Mouse (Mus musculus): ENCODE results near the gene Ifitm6. TPM values are rescaled to one million over a fixed set of nuclear protein-coding genes. Genes with fewer than 3 reads are reported as not detected.
"Not testable (repeated sequence)": the region's sequence is repeated elsewhere in the genome, so short reads cannot be mapped to it uniquely, and the experiment has no call there.

Gene Ifitm6
- not detected for total RNA-seq (2021)
- long read RNA-seq, experiment 1 = 0 reads
- long read RNA-seq, experiment 2, partial matches to known transcripts = 0 of 1 reads
- long read RNA-seq, experiment 2, other reads (novel, unspliced or antisense) = 1 of 1 reads

DNA sequence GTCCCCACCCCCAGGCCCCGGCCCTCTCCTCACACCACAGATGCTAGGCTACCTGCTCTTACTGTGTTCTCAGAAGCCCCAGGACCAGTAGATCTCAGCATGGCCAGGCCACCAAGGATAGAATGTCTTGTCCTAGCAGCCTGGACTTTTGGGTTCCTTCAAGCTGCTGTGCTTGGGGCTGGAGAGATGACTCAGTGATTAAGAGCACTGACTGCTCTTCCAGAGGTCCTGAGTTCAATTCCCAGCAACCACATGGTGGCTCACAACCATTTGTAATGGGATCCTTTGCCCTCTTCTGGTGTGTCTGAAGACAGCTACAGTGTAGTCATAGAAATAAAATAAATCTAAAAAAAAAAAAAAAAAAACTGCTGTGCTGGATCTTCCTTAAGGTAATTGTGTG is at the start of gene Ifitm6:
TSS of gene Ifitm6 (minus strand) at position 101 of the 400 bp plus-strand sequence.
- not testable (repeated sequence) for DNase-seq (ENCODE audit: low spot score in 2 of 2)

DNA sequence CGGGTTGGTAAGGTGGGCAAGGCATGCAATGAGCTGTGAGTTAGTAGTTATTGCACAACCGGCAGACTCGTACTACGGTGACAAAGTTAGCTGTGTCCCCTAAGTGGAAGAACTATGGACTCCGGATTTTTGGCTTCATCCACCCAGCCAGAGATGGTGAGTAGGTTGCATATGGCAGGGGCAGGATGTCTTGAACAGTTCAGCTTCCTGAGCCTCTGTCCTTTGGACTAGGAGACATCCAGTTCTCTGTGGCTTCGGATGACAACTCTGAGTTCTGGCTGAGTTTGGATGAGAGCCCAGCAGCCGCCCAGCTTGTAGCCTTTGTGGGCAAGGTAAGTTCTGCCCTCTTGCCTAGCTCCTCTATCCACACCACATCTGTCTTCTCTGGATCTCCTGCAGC is 46.9 kb upstream of the Ifitm6 start:
- no peak for DNase-seq (ENCODE audit: low spot score in 2 of 2)

DNA sequence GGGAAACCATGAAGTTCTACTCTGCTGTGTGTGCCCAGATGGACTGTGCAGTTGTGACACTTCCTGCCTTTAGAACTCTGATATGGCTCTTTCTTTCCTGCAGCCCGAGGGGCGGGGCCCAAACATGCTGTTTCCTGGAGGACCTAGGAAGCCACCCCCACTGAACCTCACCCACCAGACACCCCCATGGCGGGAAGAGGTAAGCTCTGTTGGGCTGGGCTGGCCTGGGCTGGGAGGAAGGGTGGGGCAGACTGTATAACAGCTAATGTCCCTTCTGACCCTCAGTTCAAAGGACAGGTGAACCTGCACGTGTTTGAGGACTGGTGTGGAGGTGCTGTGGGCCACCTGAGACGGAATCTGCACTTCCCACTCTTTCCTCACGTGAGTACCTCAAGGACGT is 46.5 kb upstream of the Ifitm6 start:
- no peak for DNase-seq (ENCODE audit: low spot score in 2 of 2)

GRCm38 (mm10) chr7:141063353-141063752 is 45.6 kb upstream of the Ifitm6 start:
- DNase-seq (ENCODE audit: low spot score in 2 of 2) = no peak

DNA sequence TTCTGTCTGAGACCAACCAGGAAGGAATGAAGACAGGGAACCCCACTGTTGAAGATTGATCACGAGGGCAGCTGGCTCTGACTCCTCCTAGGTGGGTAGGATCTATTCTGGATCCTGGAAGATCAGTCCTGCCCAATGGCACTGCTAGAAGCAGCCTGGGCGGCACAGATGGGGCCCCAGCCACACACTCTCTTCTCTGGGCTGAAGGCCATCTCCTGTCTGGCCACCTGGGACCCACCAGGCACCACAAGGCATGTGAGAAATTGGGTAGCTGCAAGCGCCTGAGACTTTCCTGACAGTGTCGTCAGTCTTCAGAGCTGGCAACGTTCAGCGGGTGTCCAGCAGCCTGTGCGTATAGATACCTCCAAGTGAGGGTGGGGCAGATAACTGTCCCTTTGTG is 44.8 kb upstream of the Ifitm6 start:
- DNase-seq (ENCODE audit: low spot score in 2 of 2) = peak in 1 of 2 experiments; percentile 34

DNA sequence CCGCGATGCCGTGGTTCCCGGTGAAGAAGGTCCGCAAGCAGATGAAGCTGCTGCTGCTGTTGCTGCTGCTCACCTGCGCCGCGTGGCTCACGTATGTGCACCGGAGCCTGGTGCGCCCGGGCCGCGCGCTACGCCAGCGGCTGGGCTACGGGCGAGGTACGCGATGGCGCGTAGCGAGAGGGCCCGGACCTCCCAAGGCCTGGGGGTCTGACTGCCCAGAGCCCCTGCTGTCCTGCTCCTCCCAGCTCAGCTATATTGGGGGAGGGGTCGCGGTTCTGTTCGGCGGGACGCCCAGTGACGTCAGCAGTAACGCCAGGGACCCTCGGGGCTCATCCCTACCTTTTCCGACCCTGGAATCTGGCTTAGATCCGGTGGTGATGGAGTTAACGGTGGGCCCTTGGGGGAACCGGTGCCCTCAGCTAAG is 43.6 kb upstream of the Ifitm6 start:
- DNase-seq (ENCODE audit: low spot score in 2 of 2) = peak in 1 of 2 experiments; percentile 41

GRCm38 (mm10) chr7:141060426-141061242 is 42.9 kb upstream of the Ifitm6 start, which contains the start of gene B4galnt4:
TSS of gene B4galnt4 (plus strand) at chr7:141061104.
- DNase-seq (ENCODE audit: low spot score in 2 of 2) = peak; percentile 89 to 94

- DNase-seq (ENCODE audit: low spot score in 2 of 2) = no peak
These were observed 42.2 kb upstream of the Ifitm6 start for GRCm38 (mm10) chr7:141059929-141060328.

- no peak for DNase-seq (ENCODE audit: low spot score in 2 of 2)
These were observed 41.0 kb upstream of the Ifitm6 start for GRCm38 (mm10) chr7:141058601-141059341.

DNA sequence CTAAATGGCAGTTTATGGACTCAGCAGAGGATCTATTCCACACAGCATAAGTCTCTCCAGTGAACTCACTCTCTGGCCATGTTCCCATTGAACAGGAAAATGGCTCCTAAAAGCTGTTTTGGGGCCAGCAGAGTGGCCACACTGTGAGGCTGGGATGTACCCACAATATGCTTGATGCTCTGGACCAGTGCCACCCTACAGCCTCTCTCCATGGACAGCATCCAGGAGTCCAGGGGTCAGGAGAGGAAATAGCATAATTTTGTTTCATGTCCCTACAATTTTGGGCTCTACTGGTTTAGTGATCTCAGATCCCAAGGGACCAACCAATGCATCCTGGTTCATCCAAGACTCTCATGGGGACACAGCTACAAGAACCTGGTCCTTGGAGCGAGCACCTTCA is 39.8 kb upstream of the Ifitm6 start:
- no peak for DNase-seq (ENCODE audit: low spot score in 2 of 2)

DNA sequence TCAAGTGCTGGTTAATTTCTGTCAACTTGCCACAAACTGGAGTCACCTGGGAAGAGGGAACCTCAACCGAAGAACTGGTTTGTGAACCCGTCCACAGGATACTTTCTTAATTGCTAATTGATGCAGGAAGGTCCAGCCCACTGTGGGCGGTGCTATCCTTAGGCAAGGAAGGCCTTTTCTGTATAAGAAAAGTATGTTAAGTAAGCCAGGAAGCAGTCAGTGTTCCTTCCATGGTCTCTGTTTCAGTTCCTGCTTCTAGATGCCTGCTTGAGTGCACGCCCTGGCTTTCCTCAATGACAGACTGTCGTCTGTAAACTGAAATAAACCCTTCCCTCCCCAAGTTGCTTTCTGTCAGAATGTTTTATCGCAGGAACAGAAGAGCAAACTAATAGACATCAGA is 39.3 kb upstream of the Ifitm6 start:
- DNase-seq (ENCODE audit: low spot score in 2 of 2) = no peak

DNA sequence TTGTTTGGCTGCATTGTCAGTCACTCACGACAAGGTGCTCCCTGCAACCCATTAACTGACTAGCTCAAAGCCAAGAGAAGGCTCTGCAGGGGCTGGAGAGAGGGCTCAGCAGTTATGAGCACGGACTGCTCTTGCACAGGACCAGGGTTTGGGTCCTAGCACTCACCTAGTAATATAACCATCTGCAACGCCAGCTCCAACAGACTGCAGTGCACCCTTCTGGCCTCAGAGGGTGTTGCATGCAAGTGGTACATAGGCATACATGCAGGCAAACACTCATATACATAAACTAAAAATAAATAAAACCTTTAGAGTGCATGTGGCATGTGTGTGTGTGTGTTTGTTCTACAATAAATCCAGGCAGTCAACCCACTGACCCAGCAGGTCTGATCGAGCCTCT is 38.1 kb upstream of the Ifitm6 start:
- no peak for DNase-seq (ENCODE audit: low spot score in 2 of 2)

DNA sequence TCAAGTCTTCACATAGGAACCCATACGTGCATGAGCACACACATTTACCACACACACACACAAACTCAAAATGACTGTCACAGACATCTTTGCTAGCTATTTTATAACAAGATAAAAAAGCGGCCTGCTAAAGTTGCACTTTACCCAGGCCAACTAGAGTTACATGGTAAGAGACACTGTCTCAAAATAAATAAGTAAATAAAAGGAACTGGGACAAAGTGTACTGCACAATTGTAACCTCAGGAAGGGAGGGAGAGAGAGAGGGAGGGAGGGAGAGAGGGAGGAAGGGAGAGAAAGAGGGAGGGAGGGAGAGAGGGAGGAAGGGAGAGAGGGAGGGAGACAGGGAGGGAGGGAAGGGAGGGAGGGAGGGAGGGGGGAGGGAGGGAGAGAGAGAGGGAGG is 34.7 kb upstream of the Ifitm6 start:
- DNase-seq (ENCODE audit: low spot score in 2 of 2) = no peak

- DNase-seq (ENCODE audit: low spot score in 2 of 2) = no peak
These were observed 34.3 kb upstream of the Ifitm6 start for GRCm38 (mm10) chr7:141052016-141052415.

GRCm38 (mm10) chr7:141051060-141051685 is 33.4 kb upstream of the Ifitm6 start:
- DNase-seq (ENCODE audit: low spot score in 2 of 2) = no peak

DNA sequence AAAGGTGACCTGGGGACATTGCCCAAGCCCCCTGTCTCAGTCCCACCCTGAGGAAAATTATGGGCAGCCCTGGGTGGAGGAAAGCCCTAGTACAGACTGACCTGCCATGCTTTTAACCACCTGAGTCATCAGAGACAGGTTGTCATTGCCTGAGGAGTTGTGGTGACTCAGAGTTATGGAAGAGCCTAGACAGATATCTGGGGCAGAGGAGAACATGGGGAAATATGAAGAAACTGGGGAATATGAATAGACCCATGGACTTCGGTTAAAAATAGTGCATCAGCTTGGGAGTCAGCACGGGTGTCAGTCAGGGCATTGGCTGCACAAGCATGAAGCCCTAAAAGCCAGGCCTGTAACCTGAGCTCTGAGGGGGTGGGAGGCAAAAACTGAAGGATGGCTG is 31.6 kb upstream of the Ifitm6 start:
- DNase-seq (ENCODE audit: low spot score in 2 of 2) = no peak

GRCm38 (mm10) chr7:141048226-141049218 is 30.8 kb upstream of the Ifitm6 start:
- peak; percentile 86 to 92 for DNase-seq (ENCODE audit: low spot score in 2 of 2)

GRCm38 (mm10) chr7:141047581-141048225 is 30.0 kb upstream of the Ifitm6 start:
- DNase-seq (ENCODE audit: low spot score in 2 of 2) = peak; percentile 69 to 77

GRCm38 (mm10) chr7:141046931-141047580 is 29.3 kb upstream of the Ifitm6 start:
- DNase-seq (ENCODE audit: low spot score in 2 of 2) = no peak
